Mouse (Mus musculus): Measurements from ENCODE around the gene Celsr3. TPM values are rescaled to one million over a fixed set of nuclear protein-coding genes. Genes with fewer than 3 reads are reported as not detected.
A peak's percentile ranks its signal among the peaks of the same experiment; 100 is the strongest.

Gene Celsr3
- total RNA-seq, 1 experiment from 2014 or later: 3.9 TPM

DNA sequence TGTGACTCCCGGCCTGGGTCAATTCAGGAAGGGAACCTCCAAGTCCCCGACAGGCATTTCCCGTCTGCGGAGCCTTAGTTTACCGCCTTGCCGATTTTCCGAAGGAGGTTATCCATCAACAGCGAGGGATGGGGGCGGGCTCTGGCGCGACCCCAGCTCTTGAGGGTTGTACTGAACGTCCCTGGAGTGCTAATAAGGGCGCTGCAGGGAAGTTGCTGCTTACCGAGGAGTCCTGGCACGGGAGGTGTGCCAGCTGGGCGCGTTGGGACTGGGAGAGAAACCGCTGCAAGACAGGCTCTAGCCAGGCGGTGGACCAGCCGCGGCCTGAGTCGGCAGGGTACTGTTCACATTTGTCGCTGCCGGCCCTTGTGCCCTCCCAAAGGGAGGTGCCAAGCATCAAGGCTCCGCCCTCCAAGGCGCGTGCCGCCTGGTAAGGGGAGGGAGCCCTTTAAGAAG lies 28.1 kb downstream of the Celsr3 start:
- peak; percentile 93 for DNase-seq

DNA sequence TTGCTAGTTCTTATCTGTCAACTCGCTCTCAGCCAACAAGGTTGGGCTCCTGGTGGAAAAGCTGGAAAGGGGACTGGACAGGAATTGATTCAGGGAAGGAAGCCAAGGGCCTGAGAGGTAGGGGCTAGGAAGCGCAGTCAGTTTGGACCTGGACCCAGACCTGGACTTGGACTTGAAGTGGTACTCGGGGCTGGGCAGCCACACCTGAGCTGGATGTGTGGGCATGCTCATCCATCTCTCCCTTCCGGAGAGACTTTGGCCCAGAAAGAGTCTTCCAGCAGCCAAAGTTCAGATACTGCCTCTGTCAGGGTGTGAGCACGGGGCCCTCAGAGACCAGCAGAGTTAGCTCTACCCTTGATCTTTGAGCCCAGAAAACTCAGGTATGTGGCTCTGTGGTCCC lies 29.2 kb downstream of the Celsr3 start:
- DNase-seq: no peak

DNA sequence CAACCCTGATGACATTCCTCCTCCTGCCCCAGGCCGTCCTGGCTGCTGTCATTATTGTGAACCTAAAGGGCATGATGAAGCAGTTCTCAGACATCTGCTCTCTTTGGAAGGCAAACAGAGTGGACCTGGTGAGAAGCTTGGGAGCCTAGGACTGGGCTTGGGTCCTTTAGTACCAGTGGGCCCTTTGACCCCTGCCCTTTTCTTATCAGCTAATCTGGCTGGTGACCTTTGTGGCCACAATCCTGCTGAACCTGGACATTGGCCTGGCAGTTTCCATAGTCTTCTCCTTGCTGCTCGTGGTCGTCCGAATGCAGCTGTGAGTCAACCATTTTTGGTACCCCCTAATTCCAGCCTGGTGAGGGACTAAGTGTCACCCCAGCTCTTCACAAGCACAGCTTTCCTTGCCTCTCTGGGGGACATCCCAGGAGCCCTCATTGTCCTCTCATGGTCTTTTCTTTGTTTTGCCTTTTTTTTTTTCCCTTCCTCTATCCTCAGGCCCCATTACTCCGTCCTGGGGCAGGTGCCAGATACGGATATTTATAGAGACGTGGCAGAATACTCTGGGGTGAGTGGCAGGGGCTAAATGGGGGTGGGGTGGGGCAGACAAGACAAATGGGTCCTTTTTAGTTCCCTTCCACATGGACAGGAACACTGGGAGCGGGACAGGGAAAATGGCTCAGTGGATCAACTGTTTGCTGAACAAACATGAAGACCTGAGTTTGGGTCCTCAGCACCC lies 32.8 kb downstream of the Celsr3 start:
- no peak for DNase-seq

Small RNA genes within 50 kb of the gene (microRNA-seq; reads per million reads assigned to microRNA genes)
- 0 reads per million in 2 experiments for gene Gm23156

Other genes with a start within 250 kb of the Celsr3 start
- 91.0 and 102 TPM in 2 replicates for gene Wdr6, start 247.6 kb upstream of the Celsr3 start, total RNA-seq (2021)
- gene P4htm, start 228.7 kb upstream of the Celsr3 start, total RNA-seq (2021): 4.7 and 7.7 TPM in 2 replicates
- gene Arih2, start 176.9 kb upstream of the Celsr3 start, total RNA-seq (2021): 59.7 and 61.3 TPM in 2 replicates
- 334 and 350 TPM in 2 replicates for gene Slc25a20, start 164.2 kb upstream of the Celsr3 start, total RNA-seq (2021)
- gene Prkar2a, start 137.0 kb upstream of the Celsr3 start, total RNA-seq (2021): 36.3 and 37.4 TPM in 2 replicates
- 71.0 and 78.2 TPM in 2 replicates for gene Ip6k2, start 42.5 kb upstream of the Celsr3 start, total RNA-seq (2021)
- 9.2 and 11.4 TPM in 2 replicates for gene Nckipsd, start 18.0 kb upstream of the Celsr3 start, total RNA-seq (2021)
- 8.4 and 13.3 TPM in 2 replicates for gene Slc26a6, start 27.0 kb downstream of the Celsr3 start, total RNA-seq (2021)
- gene Tmem89, start 88.3 kb downstream of the Celsr3 start, total RNA-seq (2021): not detected in 2 replicates
- 1,224 and 1,334 TPM in 2 replicates for gene Uqcrc1, start 110.3 kb downstream of the Celsr3 start, total RNA-seq (2021)
- 6.0 and 8.5 TPM in 2 replicates for gene Col7a1, start 127.3 kb downstream of the Celsr3 start, total RNA-seq (2021)
- 0.53 and 0.89 TPM in 2 replicates for gene Ucn2, start 159.7 kb downstream of the Celsr3 start, total RNA-seq (2021)
- gene Pfkfb4, start 165.5 kb downstream of the Celsr3 start, total RNA-seq (2021): 5.0 and 5.7 TPM in 2 replicates
- gene Shisa5, start 212.2 kb downstream of the Celsr3 start, total RNA-seq (2021): 95.6 and 167 TPM in 2 replicates
- gene Trex1, start 233.4 kb downstream of the Celsr3 start, total RNA-seq (2021): 13.7 and 13.8 TPM in 2 replicates
- gene Atrip, start 247.8 kb downstream of the Celsr3 start, total RNA-seq (2021): 14.6 and 16.0 TPM in 2 replicates

Data from adrenal gland, postnatal 14 days (tissue).